Mouse (Mus musculus): ENCODE measurements at regions not wholly inside any gene's neighbourhood (a gene's known extent, or its start where the extent isn't known, plus 50 kb on each side); places are given as distances from the start of the nearest gene placed in this dataset.

- no peak for TF ChIP-seq CTCF (IDR thresholded peaks at IDR 0.05)
- no peak for TF ChIP-seq EP300 (IDR thresholded peaks at IDR 0.05)
Observed at GRCm38 (mm10) chr2:77333394-77334079, 53.1 kb upstream of the Sestd1 start.

Measured in lung, postnatal 0 days (tissue).